29 mouse cellular contexts compared by ENCODE assay signal in genomic region chr1:186237556-186237955, GRCm38 (mm10).
A peak's percentile ranks its signal among the peaks of the same experiment; 100 is the strongest.
DNase-seq lines count a peak whose midpoint lies in the region; ATAC-seq and TF ChIP-seq lines count a peak whose summit lies in the region.
"Had no signal": no experiment of that assay in that cellular context is flagged by ENCODE, and none has a peak within 500 bp of the region (broad histone marks: within the 10 kb centered on the region; RNA-seq: fewer than 3 reads in every experiment).

No protein-coding gene starts in this region.

- H3K36me3 ChIP-seq in heart, embryonic 11.5 days (ENCODE audit: control insufficient read depth, insufficient read depth, low read length): no peaks in the 10 kb centered on the region
- H3K36me3 ChIP-seq in embryonic facial prominence, embryonic 15.5 days: no peaks in the 10 kb centered on the region
- no peaks in the 10 kb centered on the region for H3K36me3 ChIP-seq in limb, embryonic 14.5 days (ENCODE audit: control insufficient read depth, insufficient read depth, low read length)
- H3K36me3 ChIP-seq: forebrain, embryonic 12.5 days; forebrain, embryonic 15.5 days; G1E; heart, embryonic 13.5 days had no signal

- TF ChIP-seq CTCF in left cerebral cortex, adult 2 months (IDR thresholded peaks at IDR 0.05): no peak

- ATAC-seq in heart, embryonic 11.5 days (replicated peaks; ENCODE audit: insufficient number of reproducible peaks, low FRiP score, low TSS enrichment): no peak
- peak; percentile 29; the same call in 1 of the 2 replicates for ATAC-seq in embryonic facial prominence, embryonic 15.5 days (ENCODE audit: insufficient number of reproducible peaks, low FRiP score, low TSS enrichment, low read depth)
- ATAC-seq in limb, embryonic 14.5 days (ENCODE audit: low FRiP score, low read depth): 0 out of 2 replicates have a peak, but pooled peaks have one; percentile 47
- ATAC-seq: forebrain, embryonic 15.5 days; hindbrain, postnatal 0 days; inflammation-experienced regulatory T-cells, adult 6 months; intestine, embryonic 16.5 days; Patski had no signal

- H3K4me2 ChIP-seq in heart, embryonic 11.5 days: no peak overlapping the region
- no peak overlapping the region for H3K4me2 ChIP-seq in embryonic facial prominence, embryonic 15.5 days (replicated peaks)
- H3K4me2 ChIP-seq in limb, embryonic 14.5 days (replicated peaks; ENCODE audit: low read depth, low read length, severe bottlenecking): no peak overlapping the region
- H3K4me2 ChIP-seq: forebrain, embryonic 12.5 days; forebrain, embryonic 15.5 days; heart, embryonic 13.5 days; hindbrain, embryonic 14.5 days had no signal

- intact Hi-C loops in left cerebral cortex, adult 2 months (cut with DNase I): no loop called here

- H3K9me3 ChIP-seq in heart, embryonic 11.5 days (replicated peaks; ENCODE audit: control insufficient read depth, low read length): no peaks in the 10 kb centered on the region
- no peaks in the 10 kb centered on the region for H3K9me3 ChIP-seq in embryonic facial prominence, embryonic 15.5 days (replicated peaks)
- no peaks in the 10 kb centered on the region for H3K9me3 ChIP-seq in limb, embryonic 14.5 days (ENCODE audit: control insufficient read depth, low read length)
- H3K9me3 ChIP-seq: forebrain, embryonic 12.5 days; forebrain, embryonic 15.5 days; heart, embryonic 13.5 days had no signal

- no peaks in the 10 kb centered on the region for H3K4me1 ChIP-seq in heart, embryonic 11.5 days (ENCODE audit: control insufficient read depth, insufficient read depth, low read length)
- peaks cover 13% of the 10 kb centered on the region for H3K4me1 ChIP-seq in embryonic facial prominence, embryonic 15.5 days
- H3K4me1 ChIP-seq in limb, embryonic 14.5 days (ENCODE audit: control insufficient read depth, insufficient read depth, low read length): peaks cover 21% of the 10 kb centered on the region
- H3K4me1 ChIP-seq: forebrain, embryonic 12.5 days; forebrain, embryonic 15.5 days; heart, embryonic 13.5 days had no signal

- peak; percentile 17 for DNase-seq in heart, adult 11 months
- DNase-seq in limb, embryonic 14.5 days (ENCODE audit: low spot score): peak; percentile 30
- no peak for DNase-seq in left cerebral cortex, adult 2 months (ENCODE audit: extremely low spot score in 1 of 2, low spot score in 2 of 2)
- no peak for DNase-seq in cerebellum, adult 9-10 months
- DNase-seq: adrenal gland, postnatal 10 days; adrenal gland, postnatal 36 days; B cell, adult 2 months; cerebellum, adult 18-20 months; cerebellum, adult 9-11 months; cerebellum, postnatal 25 days; embryo, embryonic 11 days; gastrocnemius, postnatal 10 days; gastrocnemius, postnatal 36 days; heart, adult 18-20 months; heart, postnatal 14 days; heart, postnatal 4 days had no signal

- no peak overlapping the region for H3K4me3 ChIP-seq in heart, embryonic 11.5 days (ENCODE audit: low read depth, low read length)
- H3K4me3 ChIP-seq in embryonic facial prominence, embryonic 15.5 days (replicated peaks): no peak overlapping the region
- H3K4me3 ChIP-seq in limb, embryonic 14.5 days (replicated peaks; ENCODE audit: low read length): no peak overlapping the region
- H3K4me3 ChIP-seq in left cerebral cortex, adult 2 months: no peak overlapping the region
- H3K4me3 ChIP-seq: erythroblast, embryonic 14.5 days; forebrain, embryonic 12.5 days; forebrain, embryonic 15.5 days; heart, embryonic 13.5 days had no signal

- H3K27me3 ChIP-seq in heart, embryonic 11.5 days (ENCODE audit: control insufficient read depth, insufficient read depth, low read length): no peaks in the 10 kb centered on the region
- no peaks in the 10 kb centered on the region for H3K27me3 ChIP-seq in embryonic facial prominence, embryonic 15.5 days
- no peaks in the 10 kb centered on the region for H3K27me3 ChIP-seq in limb, embryonic 14.5 days (ENCODE audit: control insufficient read depth, insufficient read depth, low read length)
- H3K27me3 ChIP-seq: CH12.LX; forebrain, embryonic 12.5 days; forebrain, embryonic 15.5 days; heart, embryonic 13.5 days; Patski had no signal

- H3K27ac ChIP-seq in heart, embryonic 11.5 days (ENCODE audit: low read depth, low read length): no peak overlapping the region
- H3K27ac ChIP-seq in embryonic facial prominence, embryonic 15.5 days (replicated peaks): peak overlapping the region; percentile 53
- no peak overlapping the region; the same call in 1 of the 2 replicates for H3K27ac ChIP-seq in limb, embryonic 14.5 days (replicated peaks; ENCODE audit: low read depth, low read length)
- H3K27ac ChIP-seq in left cerebral cortex, adult 2 months: no peak overlapping the region
- H3K27ac ChIP-seq: forebrain, embryonic 12.5 days; forebrain, embryonic 15.5 days; heart, embryonic 13.5 days; hindbrain, embryonic 14.5 days; hindbrain, postnatal 0 days had no signal

- no peak overlapping the region for H3K9ac ChIP-seq in heart, embryonic 11.5 days (ENCODE audit: low read depth, low read length)
- H3K9ac ChIP-seq in embryonic facial prominence, embryonic 15.5 days: no peak overlapping the region
- no peak overlapping the region for H3K9ac ChIP-seq in limb, embryonic 14.5 days (ENCODE audit: low read depth, low read length, severe bottlenecking)
- H3K9ac ChIP-seq: forebrain, embryonic 12.5 days; forebrain, embryonic 15.5 days; heart, embryonic 13.5 days; hindbrain, embryonic 14.5 days had no signal

- WGBS in heart, embryonic 11.5 days (ENCODE audit: insufficient replicate concordance): 62% methylated on average over 6 of the region's 6 CpGs
- 29% methylated on average over 6 of the region's 6 CpGs for WGBS in embryonic facial prominence, embryonic 15.5 days
- 32% methylated on average over 6 of the region's 6 CpGs for WGBS in limb, embryonic 14.5 days

- TF ChIP-seq POLR2A in limb, embryonic 14.5 days (IDR thresholded peaks at IDR 0.05; ENCODE audit: borderline replicate concordance, extremely low read depth, insufficient read depth, insufficient read length): no peak

Comparison
In these comparisons a context has a peak if more than half of its experiments do, and no peak if none do; other contexts are left out.
1. DNase-seq: peak in heart, adult 11 months (single experiment) and limb, embryonic 14.5 days (single experiment); none in left cerebral cortex, adult 2 months (0 of 2) and cerebellum, adult 9-10 months (single experiment).